Mouse (Mus musculus) G1E (cell line): ENCODE results near the gene Anln.

Experiments used
- CTCF ChIP-seq: IDR thresholded peaks from 2 replicates; pipeline ENCODE4 v1.5.1; 2012; ENCODE audit warnings: low read depth, low read length, inconsistent platforms, mixed read lengths
- GATA1 ChIP-seq: IDR thresholded peaks from 2 replicates; pipeline ENCODE4 v1.6.1; 2012; ENCODE audit warnings: borderline replicate concordance, low read length, inconsistent platforms, mixed read lengths
- TAL1 ChIP-seq: conservative IDR thresholded peaks from 2 replicates; pipeline ENCODE4 v1.6.1; 2012; ENCODE audit warnings: low read depth, low read length, inconsistent platforms, mixed read lengths

- TF ChIP-seq CTCF: no peak
- no peak for TF ChIP-seq GATA1
- TF ChIP-seq TAL1: no peak
Observed at GRCm38 (mm10) chr9:22428028-22428665, 39.2 kb upstream of the Anln start.
